Mouse (Mus musculus) midbrain, embryonic 16.5 days (tissue): ENCODE measurements around the gene Rsg1. TPM values are rescaled to one million over a fixed set of nuclear protein-coding genes. Genes with fewer than 3 reads are reported as not detected.

Experiments
- ATAC-seq: fragments of 200-750 bp; cut with Nextera tagmentation; 2 replicates; pipeline ENCODE4 v1.8.0; 2017; ENCODE audit warnings: moderate TSS enrichment
- H3K27ac ChIP-seq: fragments of 300-500 bp; sonication (generic); 2 replicates; pipeline ENCODE4 v1.5.1; 2014; ENCODE audit warnings: mild to moderate bottlenecking, low read length, mixed read lengths
- H3K27me3 ChIP-seq: fragments of 300-500 bp; sonication (generic); 2 replicates; pipeline ENCODE4 v1.6.1; 2014; ENCODE audit warnings: low read depth, low read length, mixed read lengths; ENCODE audit not compliant: control insufficient read depth, insufficient read depth
- H3K36me3 ChIP-seq: fragments of 300-500 bp; sonication (generic); 2 replicates; pipeline ENCODE4 v1.6.1; 2014; ENCODE audit warnings: mild to moderate bottlenecking, low read length, moderate library complexity, mixed read lengths; ENCODE audit not compliant: control insufficient read depth, insufficient read depth
- H3K4me1 ChIP-seq: fragments of 300-500 bp; sonication (generic); 2 replicates; pipeline ENCODE4 v1.6.1; 2014; ENCODE audit warnings: mild to moderate bottlenecking, low read length, mixed read lengths; ENCODE audit not compliant: control insufficient read depth, insufficient read depth
- H3K4me2 ChIP-seq: fragments of 300-500 bp; sonication (generic); 2 replicates; pipeline ENCODE4 v1.6.1; 2014; ENCODE audit warnings: mild to moderate bottlenecking, low read length, mixed read lengths
- H3K4me3 ChIP-seq: fragments of 300-500 bp; sonication (generic); 2 replicates; pipeline ENCODE4 v1.5.1; 2014; ENCODE audit warnings: low read depth, mild to moderate bottlenecking, low read length, moderate library complexity, mixed read lengths
- H3K9ac ChIP-seq: fragments of 300-500 bp; sonication (generic); 2 replicates; pipeline ENCODE4 v1.6.1; 2014; ENCODE audit warnings: low read depth, low read length, mixed read lengths
- H3K9me3 ChIP-seq: fragments of 300-500 bp; sonication (generic); replicated peaks from 2 replicates; pipeline ENCODE4 v1.6.1; 2014; ENCODE audit warnings: mild to moderate bottlenecking, low read length, mixed read lengths; ENCODE audit not compliant: control insufficient read depth, poor library complexity, severe bottlenecking
- WGBS: fragments of 180-500 bp; shearing (Covaris S2); extraction: QIAGEN DNeasy Blood & Tissue Kit; methylation state at CpG from one replicate; pipeline ENCODE4 v1.1.7; 2014; 5-methylcytosine and 5-hydroxymethylcytosine counted together
- polyA plus RNA-seq: library from polyadenylated mRNA; unstranded; fragments of >200 nt; fragmentation: Nextera tagmentation; extraction: Ambion mirVana; gene quantifications from 2 replicates; pipeline ENCODE4 v1.2.1, GENCODE M21; 2015

The Rsg1 gene
- polyA plus RNA-seq, 1 experiment from 2014 or later, result 7.9 TPM

DNA sequence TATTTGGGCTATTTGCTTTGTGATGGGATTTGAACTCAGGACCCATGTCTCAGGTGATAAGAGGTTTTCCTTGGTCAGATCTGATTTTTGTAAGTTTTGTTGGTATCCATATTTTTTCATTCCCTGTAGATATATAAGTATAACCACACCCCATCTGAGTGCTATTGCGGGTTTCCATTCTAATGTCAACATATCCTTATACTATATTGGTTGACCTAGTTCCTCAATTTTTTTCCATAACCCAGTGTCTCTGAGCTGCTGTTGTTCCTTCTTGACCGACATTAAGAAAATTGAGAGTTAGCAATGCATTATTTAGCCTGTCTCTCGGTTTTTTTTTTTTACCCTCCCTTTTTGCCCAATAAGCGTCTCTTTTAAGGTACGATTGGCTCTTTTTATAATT lies 9.0 kb downstream of the Rsg1 start:
- H3K4me3 ChIP-seq, result no peak overlapping the region
- no peak for ATAC-seq
- H3K27me3 ChIP-seq, result no peaks in the 10 kb centered on the region
- no peak overlapping the region for H3K4me2 ChIP-seq
- H3K9ac ChIP-seq, result no peak overlapping the region
- no peak overlapping the region for H3K27ac ChIP-seq
- H3K4me1 ChIP-seq, result no peaks in the 10 kb centered on the region
- 90% methylated on average over 5 of the region's 5 CpGs for WGBS
- H3K9me3 ChIP-seq, result no peaks in the 10 kb centered on the region
- no peaks in the 10 kb centered on the region for H3K36me3 ChIP-seq

DNA sequence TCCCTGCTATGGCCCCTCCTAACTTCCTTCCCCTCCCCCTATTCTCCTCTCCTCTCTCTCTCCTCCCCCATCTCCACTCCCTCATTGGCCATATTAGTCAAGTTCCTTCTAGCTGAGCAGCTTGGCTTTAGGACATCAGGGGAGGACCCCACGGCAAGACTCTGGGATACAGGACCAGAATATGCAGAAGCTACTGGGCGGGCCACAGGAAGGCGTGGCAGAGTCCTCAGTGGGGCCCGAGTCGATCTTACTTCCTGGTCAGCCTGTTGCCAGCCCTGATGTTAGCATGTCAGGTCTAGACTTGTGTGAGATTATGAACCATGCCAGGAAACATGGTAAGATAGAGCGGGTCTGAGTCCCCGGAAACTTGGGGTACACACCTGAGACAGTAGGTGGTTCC lies 14.9 kb downstream of the Rsg1 start:
- H3K4me1 ChIP-seq, result no peaks in the 10 kb centered on the region
- 92% methylated on average over 7 of the region's 7 CpGs for WGBS
- no peak overlapping the region for H3K9ac ChIP-seq
- H3K4me2 ChIP-seq, result no peak overlapping the region
- H3K9me3 ChIP-seq, result no peaks in the 10 kb centered on the region
- H3K36me3 ChIP-seq, result no peaks in the 10 kb centered on the region
- no peak for ATAC-seq
- H3K4me3 ChIP-seq, result no peak overlapping the region
- H3K27ac ChIP-seq, result no peak overlapping the region
- H3K27me3 ChIP-seq, result no peaks in the 10 kb centered on the region

DNA sequence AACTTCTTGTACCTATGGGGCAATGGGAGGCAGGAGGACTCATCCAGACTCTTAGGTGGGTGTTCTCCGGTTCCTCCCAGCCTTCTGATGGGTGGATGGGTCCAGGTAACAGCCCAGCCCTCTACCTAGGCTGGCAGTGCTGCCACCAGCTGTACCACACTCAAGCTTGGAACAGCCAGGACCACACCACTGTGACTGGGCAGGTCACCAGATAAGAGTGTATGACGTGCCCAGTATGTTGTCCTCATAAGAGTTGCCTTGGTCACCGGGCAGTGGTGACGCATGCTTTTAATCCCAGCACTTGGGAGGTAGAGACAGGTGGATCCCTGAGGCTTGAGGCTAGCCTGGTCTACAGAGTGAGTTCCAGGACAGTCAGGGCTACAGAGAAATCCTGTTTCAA lies 19.4 kb downstream of the Rsg1 start:
- H3K4me1 ChIP-seq, result no peaks in the 10 kb centered on the region
- no peak overlapping the region for H3K9ac ChIP-seq
- H3K36me3 ChIP-seq, result no peaks in the 10 kb centered on the region
- H3K27me3 ChIP-seq, result peaks cover 10% of the 10 kb centered on the region
- no peak overlapping the region for H3K4me3 ChIP-seq
- no peak overlapping the region for H3K4me2 ChIP-seq
- no peaks in the 10 kb centered on the region for H3K9me3 ChIP-seq
- ATAC-seq, result no peak
- H3K27ac ChIP-seq, result no peak overlapping the region
- WGBS, result 89% methylated on average over 4 of the region's 4 CpGs

DNA sequence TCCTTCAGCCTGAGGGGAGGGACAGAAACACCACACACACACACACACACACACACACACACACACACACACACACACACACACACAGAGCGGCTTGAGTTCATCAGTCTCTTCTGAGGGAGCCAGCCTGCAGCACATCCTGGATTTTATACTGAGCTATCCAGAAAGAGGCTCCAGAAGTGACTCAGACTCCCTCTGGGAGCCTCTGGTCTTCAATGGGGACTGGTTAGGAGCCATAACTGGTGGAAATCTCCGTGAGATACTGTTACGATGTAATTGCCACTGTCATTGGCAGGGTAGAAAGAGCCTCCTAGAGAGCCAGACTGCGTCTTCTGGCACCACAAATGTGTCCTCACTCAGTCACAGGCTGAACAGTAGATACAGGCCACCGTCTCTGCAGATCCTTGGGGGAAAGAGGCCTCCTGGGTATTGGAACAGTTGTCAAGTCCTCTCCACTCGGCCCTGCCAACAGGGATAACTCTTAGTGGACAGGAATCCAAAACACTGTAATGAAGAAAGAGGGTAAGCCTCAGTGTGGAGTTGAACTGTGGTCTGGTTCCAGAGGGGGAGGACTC lies 21.9 kb downstream of the Rsg1 start:
- no peaks in the 10 kb centered on the region for H3K36me3 ChIP-seq
- ATAC-seq, result no peak
- peaks cover 23% of the 10 kb centered on the region for H3K27me3 ChIP-seq
- whole genome bisulfite sequencing, result 74% methylated on average over 6 of the region's 6 CpGs
- no peak overlapping the region for H3K27ac ChIP-seq
- no peak overlapping the region for H3K4me3 ChIP-seq
- H3K9ac ChIP-seq, result no peak overlapping the region
- H3K9me3 ChIP-seq, result no peaks in the 10 kb centered on the region
- no peak overlapping the region for H3K4me2 ChIP-seq
- H3K4me1 ChIP-seq, result peaks cover 11% of the 10 kb centered on the region

GRCm38 (mm10) chr4:141236856-141237255 lies 23.1 kb downstream of the Rsg1 start:
- H3K9me3 ChIP-seq, result no peaks in the 10 kb centered on the region
- no peak overlapping the region for H3K27ac ChIP-seq
- WGBS, result 75% methylated on average over 3 of the region's 3 CpGs
- peaks cover 33% of the 10 kb centered on the region for H3K27me3 ChIP-seq
- ATAC-seq, result no peak
- H3K36me3 ChIP-seq, result no peaks in the 10 kb centered on the region
- no peak overlapping the region for H3K4me3 ChIP-seq
- peaks cover 11% of the 10 kb centered on the region for H3K4me1 ChIP-seq
- H3K9ac ChIP-seq, result no peak overlapping the region
- no peak overlapping the region for H3K4me2 ChIP-seq

DNA sequence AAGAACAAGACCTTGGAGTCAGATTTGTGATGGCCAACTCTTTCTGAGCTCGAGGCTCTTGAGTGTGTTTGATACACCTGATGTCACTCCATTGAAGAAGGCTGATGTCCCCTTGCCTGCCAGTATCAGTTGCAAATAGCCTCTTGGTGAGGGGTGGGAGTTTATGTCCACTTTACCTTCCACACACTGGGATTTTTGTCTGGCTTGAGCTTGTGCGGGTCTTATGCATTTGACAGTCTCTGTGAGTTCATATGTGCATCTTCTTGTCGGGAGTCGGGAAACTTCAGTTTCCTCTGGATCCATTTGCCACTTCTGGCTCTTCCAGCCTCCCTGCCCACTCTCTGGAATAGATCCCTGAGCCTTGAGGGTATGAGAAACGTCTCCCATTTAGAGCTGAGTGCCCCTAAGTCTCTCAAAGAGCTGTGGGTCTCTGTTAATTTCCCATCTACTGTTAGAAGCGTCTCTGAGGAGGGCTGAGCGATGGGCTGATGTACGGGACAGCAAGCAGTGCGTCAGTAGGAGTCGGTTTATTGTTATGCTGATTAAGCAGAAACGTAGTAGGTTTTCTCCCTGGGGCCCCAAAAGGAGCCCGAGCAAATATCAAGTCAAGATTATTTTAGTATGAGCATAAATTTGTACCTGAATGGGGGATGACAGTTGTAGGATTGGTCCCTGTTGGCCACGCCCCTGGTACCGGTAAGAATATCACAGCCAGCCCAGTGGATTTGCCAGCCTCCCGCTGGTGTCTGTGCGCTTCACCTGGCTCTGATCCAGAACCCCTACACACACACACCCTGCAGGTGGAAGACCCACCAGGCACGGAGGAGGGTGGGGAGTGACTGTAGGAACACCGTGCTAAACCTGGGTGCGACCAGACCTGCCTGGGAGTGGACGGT lies 25.0 kb downstream of the Rsg1 start:
- no peak overlapping the region for H3K27ac ChIP-seq
- peak overlapping the region; percentile 62 for H3K4me2 ChIP-seq
- no peak for ATAC-seq
- peak overlapping the region; percentile 36 for H3K4me3 ChIP-seq
- no peaks in the 10 kb centered on the region for H3K36me3 ChIP-seq
- peaks cover 15% of the 10 kb centered on the region for H3K4me1 ChIP-seq
- no peaks in the 10 kb centered on the region for H3K9me3 ChIP-seq
- peak overlapping the region; percentile 47; the same call in 1 of the 2 replicates for H3K9ac ChIP-seq
- H3K27me3 ChIP-seq, result peaks cover 48% of the 10 kb centered on the region
- WGBS, result 4% methylated on average over 20 of the region's 20 CpGs

GRCm38 (mm10) chr4:141239388-141240125 lies 25.8 kb downstream of the Rsg1 start, which contains the start of gene Arhgef19:
Gene Arhgef19, plus strand, starts transcription at chr4:141239499.
- peak; percentile 63 for ATAC-seq
- H3K9ac ChIP-seq, result peak within 1 kb of the TSS; percentile 47; the same call in 1 of the 2 replicates
- no peaks in the 10 kb centered on the region for H3K36me3 ChIP-seq
- no peak within 1 kb of the TSS for H3K27ac ChIP-seq
- H3K27me3 ChIP-seq, result peaks cover 53% of the 10 kb centered on the region
- 2% methylated on average over 30 of the region's 31 CpGs for WGBS
- no peaks in the 10 kb centered on the region for H3K9me3 ChIP-seq
- H3K4me1 ChIP-seq, result peaks cover 17% of the 10 kb centered on the region
- peak within 1 kb of the TSS; percentile 62 for H3K4me2 ChIP-seq
- peak within 1 kb of the TSS; percentile 36 for H3K4me3 ChIP-seq

GRCm38 (mm10) chr4:141240617-141241016 lies 26.9 kb downstream of the Rsg1 start:
- H3K36me3 ChIP-seq, result no peaks in the 10 kb centered on the region
- H3K4me1 ChIP-seq, result peaks cover 21% of the 10 kb centered on the region
- no peak overlapping the region for H3K27ac ChIP-seq
- H3K9me3 ChIP-seq, result no peaks in the 10 kb centered on the region
- peaks cover 53% of the 10 kb centered on the region for H3K27me3 ChIP-seq
- no peak overlapping the region for H3K9ac ChIP-seq
- no peak for ATAC-seq
- WGBS, result 4% methylated on average over 14 of the region's 14 CpGs
- H3K4me3 ChIP-seq, result no peak overlapping the region
- H3K4me2 ChIP-seq, result no peak overlapping the region
